Mouse (Mus musculus) heart, postnatal 36 days (tissue): Measurements from ENCODE around the gene Galr3. TPM values are rescaled to one million over a fixed set of nuclear protein-coding genes. Genes with fewer than 3 reads are reported as not detected.

Experiments used
- DNase-seq, 2 experiments: peaks; one replicate each; pipeline ENCODE4 v3.0.0; 2021 to 2022
- intact Hi-C: fragments of 180-260 bp; cut with DNase I; formaldehyde crosslinking; loops from one replicate; pipeline ENCODE4 v1.15.1; 2025
- total RNA-seq, 2 experiments: library from RNA; stranded (reverse); gene quantifications; 2 replicates each; pipeline ENCODE4 v1.2.3; 2021

The Galr3 gene
- total RNA-seq, 2 experiments from 2014 or later: not detected

GRCm38 (mm10) chr15:79051461-79052360, 10.0 kb downstream of the Galr3 start:
- intact Hi-C loops: no loop called here
- no peak for DNase-seq

GRCm38 (mm10) chr15:79052366-79052765, 10.7 kb downstream of the Galr3 start:
- DNase-seq: no peak
- intact Hi-C loops: no loop called here

- DNase-seq: no peak
- intact Hi-C loops: no loop called here
Measured at GRCm38 (mm10) chr15:79056601-79057000, 14.9 kb downstream of the Galr3 start.

GRCm38 (mm10) chr15:79057850-79058249, 16.2 kb downstream of the Galr3 start:
- intact Hi-C loops: no loop called here
- no peak for DNase-seq

GRCm38 (mm10) chr15:79060887-79061565, 19.3 kb downstream of the Galr3 start:
- no peak for DNase-seq

GRCm38 (mm10) chr15:79062376-79063159, 20.9 kb downstream of the Galr3 start, which contains the start of gene Ankrd54:
Gene Ankrd54 (minus strand): TSS chr15:79062893.
- intact Hi-C loops: no loop called here
- DNase-seq: peak; percentile 92 to 93

More at GRCm38 (mm10) chr15:79060887-79061565, 19.3 kb downstream of the Galr3 start:
- intact Hi-C loops: no loop called here

- intact Hi-C loops: no loop called here
- no peak for DNase-seq
Measured at GRCm38 (mm10) chr15:79063160-79063740, 21.6 kb downstream of the Galr3 start.

- intact Hi-C loops: no loop called here
- no peak for DNase-seq
Measured at GRCm38 (mm10) chr15:79065086-79065770, 23.5 kb downstream of the Galr3 start.

- DNase-seq: no peak
- intact Hi-C loops: no loop called here
Measured at GRCm38 (mm10) chr15:79066276-79066675, 24.6 kb downstream of the Galr3 start.

- intact Hi-C loops: no loop called here
- DNase-seq: no peak
Measured at GRCm38 (mm10) chr15:79067631-79068030, 25.9 kb downstream of the Galr3 start.

- intact Hi-C loops: no loop called here
- DNase-seq: no peak
Measured at GRCm38 (mm10) chr15:79068416-79068815, 26.7 kb downstream of the Galr3 start.

- DNase-seq: peak; percentile 42
- intact Hi-C loops: loop anchor here (5.0 kb wide), 1 partner anchor 154 kb away; no protein-coding TSS in a partner anchor
Measured at GRCm38 (mm10) chr15:79071117-79072039, 29.7 kb downstream of the Galr3 start.

- intact Hi-C loops: loop anchor here (5.0 kb wide), 1 partner anchor 156 kb away; no protein-coding TSS in a partner anchor
- DNase-seq: no peak
Measured at GRCm38 (mm10) chr15:79073752-79074151, 32.1 kb downstream of the Galr3 start.

GRCm38 (mm10) chr15:79074446-79074845, 32.8 kb downstream of the Galr3 start:
- no peak for DNase-seq
- intact Hi-C loops: loop anchor here (5.0 kb wide), 1 partner anchor 157 kb away; no protein-coding TSS in a partner anchor

GRCm38 (mm10) chr15:79074913-79075532, 33.3 kb downstream of the Galr3 start, which contains the start of gene Eif3l:
Gene Eif3l (plus strand): TSS chr15:79075179.
- intact Hi-C loops: loop anchor here (5.0 kb wide), 1 partner anchor 158 kb away; no protein-coding TSS in a partner anchor
- peak; percentile 87 to 91 for DNase-seq

GRCm38 (mm10) chr15:79075658-79076365, 34.1 kb downstream of the Galr3 start:
- intact Hi-C loops: no loop called here
- DNase-seq: no peak

GRCm38 (mm10) chr15:79079567-79079966, 37.9 kb downstream of the Galr3 start:
- no peak for DNase-seq
- intact Hi-C loops: no loop called here
